Mouse (Mus musculus): Measurements from ENCODE around the gene Med14. TPM values are rescaled to one million over a fixed set of nuclear protein-coding genes. Genes with fewer than 3 reads are reported as not detected.

Med14 gene
- polyA plus RNA-seq, 1 experiment from 2014 or later: 24.8 TPM

- Histone ChIP-seq H3K9ac (replicated peaks; ENCODE audit: low read length) (peak overlapping the region; percentile 74), H3K9me3 (ENCODE audit: control insufficient read depth, low read length) (no peaks in the 10 kb centered on the region), H3K36me3 (ENCODE audit: control insufficient read depth, insufficient read depth, low read length) (no peaks in the 10 kb centered on the region), H3K4me3 (replicated peaks; ENCODE audit: low read depth, low read length) (peak overlapping the region; percentile 57), H3K4me1 (ENCODE audit: control insufficient read depth, insufficient read depth, low read length) (peaks cover 4% of the 10 kb centered on the region; the same call in 1 of the 2 replicates), H3K27ac (replicated peaks; ENCODE audit: low read depth, low read length) (peak overlapping the region; percentile 94), H3K4me2 (ENCODE audit: low read length) (peak overlapping the region; percentile 62), H3K27me3 (ENCODE audit: control insufficient read depth, insufficient read depth, low read length) (no peaks in the 10 kb centered on the region)
- peak; percentile 29 for DNase-seq
- WGBS: 56% methylated on average over 3 of the region's 3 CpGs
- no peak for ATAC-seq (ENCODE audit: low FRiP score, low TSS enrichment)
Observed at GRCm38 (mm10) chrX:12763127-12763834, 1.4 kb upstream of the Med14 start.

- peaks cover 4% of the 10 kb centered on the region; the same call in 1 of the 2 replicates for H3K4me1 ChIP-seq (ENCODE audit: control insufficient read depth, insufficient read depth, low read length)
- WGBS: 23% methylated on average over 32 of the region's 32 CpGs
- H3K9me3 ChIP-seq (ENCODE audit: control insufficient read depth, low read length): no peaks in the 10 kb centered on the region
- DNase-seq: peak; percentile 40
- peak overlapping the region; percentile 57 for H3K4me3 ChIP-seq (replicated peaks; ENCODE audit: low read depth, low read length)
- H3K27me3 ChIP-seq (ENCODE audit: control insufficient read depth, insufficient read depth, low read length): no peaks in the 10 kb centered on the region
- H3K9ac ChIP-seq (replicated peaks; ENCODE audit: low read length): peak overlapping the region; percentile 74
- H3K4me2 ChIP-seq (ENCODE audit: low read length): peak overlapping the region; percentile 62
- 0 out of 2 replicates have a peak, but pooled peaks have one; percentile 15 for ATAC-seq (ENCODE audit: low FRiP score, low TSS enrichment)
- no peaks in the 10 kb centered on the region for H3K36me3 ChIP-seq (ENCODE audit: control insufficient read depth, insufficient read depth, low read length)
- H3K27ac ChIP-seq (replicated peaks; ENCODE audit: low read depth, low read length): peak overlapping the region; percentile 94
Observed at GRCm38 (mm10) chrX:12762334-12763126, 657 bp upstream of the Med14 start.

GRCm38 (mm10) chrX:12761259-12761625, 631 bp downstream of the Med14 start:
- WGBS: 9% methylated on average over 25 of the region's 25 CpGs
- peak overlapping the region; percentile 57 for H3K4me3 ChIP-seq (replicated peaks; ENCODE audit: low read depth, low read length)
- DNase-seq: peak; percentile 56
- H3K4me1 ChIP-seq (ENCODE audit: control insufficient read depth, insufficient read depth, low read length): peaks cover 4% of the 10 kb centered on the region; the same call in 1 of the 2 replicates
- no peaks in the 10 kb centered on the region for H3K27me3 ChIP-seq (ENCODE audit: control insufficient read depth, insufficient read depth, low read length)
- H3K9me3 ChIP-seq (ENCODE audit: control insufficient read depth, low read length): no peaks in the 10 kb centered on the region
- H3K27ac ChIP-seq (replicated peaks; ENCODE audit: low read depth, low read length): peak overlapping the region; percentile 94
- peak; percentile 22; the same call in 1 of the 2 replicates for ATAC-seq (ENCODE audit: low FRiP score, low TSS enrichment)
- peak overlapping the region; percentile 74 for H3K9ac ChIP-seq (replicated peaks; ENCODE audit: low read length)
- H3K4me2 ChIP-seq (ENCODE audit: low read length): peak overlapping the region; percentile 62
- no peaks in the 10 kb centered on the region for H3K36me3 ChIP-seq (ENCODE audit: control insufficient read depth, insufficient read depth, low read length)

- Histone ChIP-seq H3K4me3 (replicated peaks; ENCODE audit: low read depth, low read length) (peak overlapping the region; percentile 57), H3K36me3 (ENCODE audit: control insufficient read depth, insufficient read depth, low read length) (no peaks in the 10 kb centered on the region), H3K27me3 (ENCODE audit: control insufficient read depth, insufficient read depth, low read length) (no peaks in the 10 kb centered on the region), H3K4me1 (ENCODE audit: control insufficient read depth, insufficient read depth, low read length) (peaks cover 4% of the 10 kb centered on the region; the same call in 1 of the 2 replicates), H3K27ac (replicated peaks; ENCODE audit: low read depth, low read length) (no peak overlapping the region), H3K9ac (replicated peaks; ENCODE audit: low read length) (peak overlapping the region; percentile 74; the same call in 1 of the 2 replicates), H3K9me3 (ENCODE audit: control insufficient read depth, low read length) (no peaks in the 10 kb centered on the region), H3K4me2 (ENCODE audit: low read length) (peak overlapping the region; percentile 62)
- ATAC-seq (ENCODE audit: low FRiP score, low TSS enrichment) (no peak), DNase-seq (peak; percentile 32)
- WGBS: 16% methylated on average over 8 of the region's 8 CpGs
Observed at GRCm38 (mm10) chrX:12760501-12760900, 1.4 kb downstream of the Med14 start.

GRCm38 (mm10) chrX:12759625-12760024, 2.2 kb downstream of the Med14 start:
- WGBS: 44% methylated on average over 5 of the region's 5 CpGs
- no peak for ATAC-seq (ENCODE audit: low FRiP score, low TSS enrichment)
- no peak for DNase-seq
- Histone ChIP-seq H3K27me3 (ENCODE audit: control insufficient read depth, insufficient read depth, low read length) (no peaks in the 10 kb centered on the region), H3K9ac (replicated peaks; ENCODE audit: low read length) (no peak overlapping the region), H3K4me1 (ENCODE audit: control insufficient read depth, insufficient read depth, low read length) (peaks cover 4% of the 10 kb centered on the region; the same call in 1 of the 2 replicates), H3K4me2 (ENCODE audit: low read length) (peak overlapping the region; percentile 62), H3K9me3 (ENCODE audit: control insufficient read depth, low read length) (no peaks in the 10 kb centered on the region), H3K4me3 (replicated peaks; ENCODE audit: low read depth, low read length) (peak overlapping the region; percentile 57; the same call in 1 of the 2 replicates), H3K36me3 (ENCODE audit: control insufficient read depth, insufficient read depth, low read length) (no peaks in the 10 kb centered on the region), H3K27ac (replicated peaks; ENCODE audit: low read depth, low read length) (no peak overlapping the region)

- H3K9ac ChIP-seq (replicated peaks; ENCODE audit: low read length): no peak overlapping the region
- no peaks in the 10 kb centered on the region for H3K27me3 ChIP-seq (ENCODE audit: control insufficient read depth, insufficient read depth, low read length)
- H3K9me3 ChIP-seq (ENCODE audit: control insufficient read depth, low read length): no peaks in the 10 kb centered on the region
- no peak overlapping the region for H3K4me3 ChIP-seq (replicated peaks; ENCODE audit: low read depth, low read length)
- ATAC-seq (ENCODE audit: low FRiP score, low TSS enrichment): no peak
- 78% methylated on average over 4 of the region's 4 CpGs for WGBS
- H3K4me1 ChIP-seq (ENCODE audit: control insufficient read depth, insufficient read depth, low read length): no peaks in the 10 kb centered on the region
- no peak overlapping the region for H3K27ac ChIP-seq (replicated peaks; ENCODE audit: low read depth, low read length)
- no peak overlapping the region for H3K4me2 ChIP-seq (ENCODE audit: low read length)
- DNase-seq: no peak
- H3K36me3 ChIP-seq (ENCODE audit: control insufficient read depth, insufficient read depth, low read length): peaks cover 17% of the 10 kb centered on the region
Observed at GRCm38 (mm10) chrX:12747886-12748285, 14.0 kb downstream of the Med14 start.

GRCm38 (mm10) chrX:12746729-12747128, 15.1 kb downstream of the Med14 start:
- Histone ChIP-seq H3K9me3 (ENCODE audit: control insufficient read depth, low read length) (no peaks in the 10 kb centered on the region), H3K4me1 (ENCODE audit: control insufficient read depth, insufficient read depth, low read length) (no peaks in the 10 kb centered on the region), H3K27ac (replicated peaks; ENCODE audit: low read depth, low read length) (no peak overlapping the region), H3K9ac (replicated peaks; ENCODE audit: low read length) (no peak overlapping the region), H3K36me3 (ENCODE audit: control insufficient read depth, insufficient read depth, low read length) (peaks cover 19% of the 10 kb centered on the region), H3K27me3 (ENCODE audit: control insufficient read depth, insufficient read depth, low read length) (no peaks in the 10 kb centered on the region), H3K4me3 (replicated peaks; ENCODE audit: low read depth, low read length) (no peak overlapping the region), H3K4me2 (ENCODE audit: low read length) (no peak overlapping the region)
- no peak for ATAC-seq (ENCODE audit: low FRiP score, low TSS enrichment)
- 90% methylated on average over 3 of the region's 3 CpGs for WGBS
- DNase-seq: no peak

- Histone ChIP-seq H3K9me3 (ENCODE audit: control insufficient read depth, low read length) (no peaks in the 10 kb centered on the region), H3K27me3 (ENCODE audit: control insufficient read depth, insufficient read depth, low read length) (no peaks in the 10 kb centered on the region), H3K4me3 (replicated peaks; ENCODE audit: low read depth, low read length) (no peak overlapping the region), H3K4me2 (ENCODE audit: low read length) (no peak overlapping the region), H3K9ac (replicated peaks; ENCODE audit: low read length) (no peak overlapping the region), H3K27ac (replicated peaks; ENCODE audit: low read depth, low read length) (no peak overlapping the region), H3K4me1 (ENCODE audit: control insufficient read depth, insufficient read depth, low read length) (no peaks in the 10 kb centered on the region), H3K36me3 (ENCODE audit: control insufficient read depth, insufficient read depth, low read length) (peaks cover 9% of the 10 kb centered on the region)
- DNase-seq: no peak
- no peak for ATAC-seq (ENCODE audit: low FRiP score, low TSS enrichment)
Observed at GRCm38 (mm10) chrX:12740396-12740795, 21.5 kb downstream of the Med14 start.

Measured in midbrain, embryonic 14.5 days (tissue).